Mouse (Mus musculus): ENCODE results near the gene Ldha.
"Not testable (repeated sequence)": the region's sequence is repeated elsewhere in the genome, so short reads cannot be mapped to it uniquely, and the experiment has no call there.

Gene Ldha

GRCm38 (mm10) chr7:46876841-46877240 lies 35.6 kb downstream of the Ldha start:
- no peak for ATAC-seq (ENCODE audit: insufficient number of reproducible peaks, low FRiP score, low TSS enrichment)

- ATAC-seq (ENCODE audit: insufficient number of reproducible peaks, low FRiP score, low TSS enrichment), result no peak
These were observed 36.0 kb downstream of the Ldha start for GRCm38 (mm10) chr7:46877255-46877654.

GRCm38 (mm10) chr7:46879851-46880250 lies 38.6 kb downstream of the Ldha start:
- ATAC-seq (ENCODE audit: insufficient number of reproducible peaks, low FRiP score, low TSS enrichment), result no peak

GRCm38 (mm10) chr7:46880992-46881391 lies 39.7 kb downstream of the Ldha start:
- no peak for ATAC-seq (ENCODE audit: insufficient number of reproducible peaks, low FRiP score, low TSS enrichment)

- ATAC-seq (ENCODE audit: insufficient number of reproducible peaks, low FRiP score, low TSS enrichment), result not testable (repeated sequence)
These were observed 40.7 kb downstream of the Ldha start for GRCm38 (mm10) chr7:46881941-46882340.

- ATAC-seq (ENCODE audit: insufficient number of reproducible peaks, low FRiP score, low TSS enrichment), result no peak
These were observed 42.0 kb downstream of the Ldha start for GRCm38 (mm10) chr7:46883304-46883703.

GRCm38 (mm10) chr7:46895511-46895910 lies 54.2 kb downstream of the Ldha start:
- ATAC-seq (ENCODE audit: insufficient number of reproducible peaks, low FRiP score, low TSS enrichment), result no peak

- no peak for ATAC-seq (ENCODE audit: insufficient number of reproducible peaks, low FRiP score, low TSS enrichment)
These were observed 58.1 kb downstream of the Ldha start for GRCm38 (mm10) chr7:46899343-46899742.

All from cerebellum, adult (tissue).